Mouse (Mus musculus) thymus, adult 2 months (tissue): Measurements from ENCODE around the gene Kcnf1.

Source experiments
- CTCF ChIP-seq: fragments of 200-500 bp; IDR thresholded peaks from 2 replicates; pipeline ENCODE4 v1.5.1; 2012; ENCODE audit warnings: mild to moderate bottlenecking, control low read depth, low read length, moderate library complexity, borderline replicate concordance; ENCODE audit not compliant: control insufficient read depth, poor library complexity, insufficient read depth; ENCODE audit errors: extremely low read depth
- POLR2A ChIP-seq: fragments of 200-500 bp; IDR thresholded peaks from 2 replicates; pipeline ENCODE4 v1.6.1; 2012; ENCODE audit warnings: mild to moderate bottlenecking, low read length, control low read depth, moderate library complexity; ENCODE audit not compliant: control insufficient read depth, poor library complexity, insufficient read depth; ENCODE audit errors: extremely low read depth

- TF ChIP-seq POLR2A (no peak), CTCF (no peak)
These were observed 2.4 kb downstream of the Kcnf1 start for GRCm38 (mm10) chr12:17174134-17174893.
